ENCODE assay signal across 12 mouse cellular contexts in genomic region chr9:42565921-42566320, GRCm38 (mm10).
"Had no signal": no experiment of that assay in that cellular context is flagged by ENCODE, and none has a peak within 500 bp of the region (broad histone marks: within the 10 kb centered on the region; RNA-seq: fewer than 3 reads in every experiment).

No protein-coding gene starts in this region.

- DNase-seq: kidney, adult 11 months; kidney, adult 8-10 months; kidney, postnatal 10 days; kidney, postnatal 36 days; layer of hippocampus, postnatal 36 days; left cerebral cortex, postnatal 4 days; liver, postnatal 0 days; lung, embryonic 14.5 days; retina, postnatal 1 day; spleen, adult 18-20 months; thymus, adult 18-20 months; thymus, postnatal 36 days had no signal
